Mouse (Mus musculus) MEL (cell line): ENCODE data around the gene Sema5a.

Source experiments
- CHD1 ChIP-seq: IDR thresholded peaks from 2 replicates; pipeline ENCODE4 v1.6.1; 2012; ENCODE audit warnings: low read depth, mild to moderate bottlenecking, inconsistent platforms, low read length, improper control_type of control experiment
- CTCF ChIP-seq, 3 experiments: IDR thresholded peaks in 2 of 3; conservative IDR thresholded peaks in 1 of 3; 2 replicates each; pipeline ENCODE4 v1.5.1; 2011 to 2012; ENCODE audit warnings: low read length in 3 of 3, low read depth in 2 of 3, mild to moderate bottlenecking in 2 of 3, improper control_type of control experiment in 1 of 3, inconsistent platforms in 1 of 3, mixed read lengths in 1 of 3, moderate library complexity in 1 of 3; ENCODE audit not compliant: control insufficient read depth in 1 of 3, insufficient read depth in 1 of 3, poor library complexity in 1 of 3, severe bottlenecking in 1 of 3
- GABPA ChIP-seq: IDR thresholded peaks from 2 replicates; pipeline ENCODE4 v1.6.1; 2012; ENCODE audit warnings: low read depth, mild to moderate bottlenecking, inconsistent platforms, low read length, improper control_type of control experiment, moderate library complexity
- GATA1 ChIP-seq: IDR thresholded peaks from 2 replicates; pipeline ENCODE4 v1.6.1; 2011; ENCODE audit warnings: low read depth, low read length, improper control_type of control experiment
- KAT2A ChIP-seq: conservative IDR thresholded peaks from 2 replicates; pipeline ENCODE4 v1.6.1; 2012; ENCODE audit warnings: low read depth, low read length, improper control_type of control experiment, inconsistent platforms
- NRF1 ChIP-seq: IDR thresholded peaks from 2 replicates; pipeline ENCODE4 v1.6.1; 2014; ENCODE audit warnings: low read depth, mild to moderate bottlenecking, inconsistent platforms, low read length, improper control_type of control experiment, moderate library complexity; ENCODE audit not compliant: poor library complexity, insufficient read depth, severe bottlenecking
- POLR2A ChIP-seq, 2 experiments: IDR thresholded peaks; 2 replicates each; pipeline ENCODE4 v1.6.1; 2011 to 2012; ENCODE audit warnings: low read length in 2 of 2, mild to moderate bottlenecking in 2 of 2, control low read depth in 1 of 2, improper control_type of control experiment in 1 of 2, low read depth in 1 of 2, moderate library complexity in 1 of 2; ENCODE audit not compliant: control insufficient read depth in 1 of 2, insufficient read depth in 1 of 2, poor library complexity in 1 of 2
- SMC3 ChIP-seq: IDR thresholded peaks from 2 replicates; pipeline ENCODE4 v1.6.1; 2011; ENCODE audit warnings: low read depth, low read length, improper control_type of control experiment
- TAL1 ChIP-seq: IDR thresholded peaks from 2 replicates; pipeline ENCODE4 v1.6.1; 2012; ENCODE audit warnings: mild to moderate bottlenecking, inconsistent platforms, low read length, moderate library complexity, mixed read lengths
- TBP ChIP-seq: IDR thresholded peaks from 2 replicates; pipeline ENCODE4 v1.8.0; 2011; ENCODE audit warnings: low read depth, low read length, improper control_type of control experiment
- ZNF384 ChIP-seq: IDR thresholded peaks from 2 replicates; pipeline ENCODE4 v1.6.1; 2012; ENCODE audit warnings: low read depth, mild to moderate bottlenecking, inconsistent platforms, low read length, improper control_type of control experiment

GRCm38 (mm10) chr15:32574327-32574726 lies 329.7 kb downstream of the Sema5a start:
- no peak for TF ChIP-seq POLR2A (IDR thresholded peaks at IDR 0.05; ENCODE audit: control insufficient read depth in 1 of 2, insufficient read depth in 1 of 2, low read depth in 1 of 2, low read length in 2 of 2, poor library complexity in 1 of 2)
- TF ChIP-seq GATA1, result no peak
- no peak for TF ChIP-seq SMC3
- no peak for TF ChIP-seq CHD1
- no peak for TF ChIP-seq KAT2A
- TF ChIP-seq GABPA, result no peak
- TF ChIP-seq TAL1, result no peak
- no peak for TF ChIP-seq TBP
- no peak for TF ChIP-seq NRF1
- TF ChIP-seq ZNF384, result no peak
- no peak for TF ChIP-seq CTCF (IDR thresholded peaks at IDR 0.05 in 2 of 3, conservative IDR thresholded peaks at IDR 0.05 in 1 of 3; ENCODE audit: control insufficient read depth in 1 of 3, insufficient read depth in 1 of 3, low read depth in 2 of 3, low read length in 3 of 3, poor library complexity in 1 of 3, severe bottlenecking in 1 of 3)
